In genomic region chr2:83745257-83745656, GRCm38 (mm10) we compare ENCODE assay signal across 20 mouse cellular contexts.
"Had no signal": no experiment of that assay in that cellular context is flagged by ENCODE, and none has a peak within 500 bp of the region (broad histone marks: within the 10 kb centered on the region; RNA-seq: fewer than 3 reads in every experiment).

No protein-coding gene starts in this region.

- H3K4me2 ChIP-seq: limb, embryonic 13.5 days; liver, embryonic 13.5 days; midbrain, embryonic 15.5 days; neural tube, embryonic 13.5 days; stomach, embryonic 15.5 days had no signal

- ATAC-seq: midbrain, embryonic 15.5 days had no signal

- DNase-seq: kidney, adult 18-20 months; kidney, adult 9 months; kidney, postnatal 14 days; kidney, postnatal 4 days; liver; liver, embryonic 13.5 days; lung, adult 2 months; lung, postnatal 14 days; retina, postnatal 1 day; right cerebral cortex, postnatal 25 days; spleen, adult 18-20 months; thymus, postnatal 14 days; thymus, postnatal 4 days had no signal

- H3K9ac ChIP-seq: limb, embryonic 13.5 days; liver, embryonic 13.5 days; midbrain, embryonic 15.5 days; neural tube, embryonic 13.5 days; stomach, embryonic 15.5 days had no signal

- H3K4me1 ChIP-seq: limb, embryonic 10.5 days; limb, embryonic 13.5 days; midbrain, embryonic 15.5 days had no signal

- H3K36me3 ChIP-seq: midbrain, embryonic 15.5 days had no signal

- H3K4me3 ChIP-seq: limb, embryonic 10.5 days; limb, embryonic 13.5 days; liver, embryonic 13.5 days; midbrain, embryonic 10.5 days; midbrain, embryonic 15.5 days; neural tube, embryonic 13.5 days; stomach, embryonic 15.5 days had no signal

- H3K27ac ChIP-seq: limb, embryonic 10.5 days; limb, embryonic 13.5 days; liver, embryonic 13.5 days; midbrain, embryonic 10.5 days; midbrain, embryonic 15.5 days; neural tube, embryonic 13.5 days had no signal

- H3K9me3 ChIP-seq: limb, embryonic 10.5 days; limb, embryonic 13.5 days; liver, embryonic 13.5 days; megakaryocyte, embryonic 14.5 days; midbrain, embryonic 10.5 days; midbrain, embryonic 15.5 days; neural tube, embryonic 13.5 days; stomach, embryonic 15.5 days had no signal

- H3K27me3 ChIP-seq: limb, embryonic 13.5 days; liver, embryonic 13.5 days; megakaryocyte, embryonic 14.5 days; midbrain, embryonic 15.5 days; neural tube, embryonic 13.5 days; stomach, embryonic 15.5 days had no signal
